Mouse (Mus musculus) CH12.LX (cell line): ENCODE measurements at regions not wholly inside any gene's neighbourhood (a gene's known extent, or its start where the extent isn't known, plus 50 kb on each side); places are given as distances from the start of the nearest gene placed in this dataset.

ENCODE experiments used
- CHD1 ChIP-seq: IDR thresholded peaks from 2 replicates; pipeline ENCODE4 v1.6.1; 2012; ENCODE audit warnings: low read depth, low read length, improper control_type of control experiment, inconsistent platforms
- CTCF ChIP-seq, 2 experiments: IDR thresholded peaks in 1 of 2; conservative IDR thresholded peaks in 1 of 2; 2 replicates each; pipeline ENCODE4 v1.5.1; 2011 to 2012; ENCODE audit warnings: low read depth in 2 of 2, low read length in 2 of 2, improper control_type of control experiment in 1 of 2, inconsistent platforms in 1 of 2, mild to moderate bottlenecking in 1 of 2, moderate library complexity in 1 of 2
- GABPA ChIP-seq: IDR thresholded peaks from 2 replicates; pipeline ENCODE4 v1.6.1; 2012; ENCODE audit warnings: low read depth, low read length, improper control_type of control experiment, inconsistent platforms; ENCODE audit not compliant: insufficient replicate concordance
- KAT2A ChIP-seq: IDR thresholded peaks from 2 replicates; pipeline ENCODE4 v1.6.1; 2012; ENCODE audit warnings: low read length, improper control_type of control experiment, inconsistent platforms; ENCODE audit not compliant: insufficient replicate concordance
- MAFK ChIP-seq: IDR thresholded peaks from 2 replicates; pipeline ENCODE4 v1.6.1; 2011; ENCODE audit warnings: low read length, improper control_type of control experiment; ENCODE audit not compliant: insufficient replicate concordance
- MAZ ChIP-seq: IDR thresholded peaks from 2 replicates; pipeline ENCODE4 v1.6.1; 2012; ENCODE audit warnings: low read depth, mild to moderate bottlenecking, inconsistent platforms, low read length, improper control_type of control experiment, moderate library complexity
- MXI1 ChIP-seq: IDR thresholded peaks from 2 replicates; pipeline ENCODE4 v1.6.1; 2011; ENCODE audit warnings: mild to moderate bottlenecking, low read depth, low read length, improper control_type of control experiment
- NELFE ChIP-seq: IDR thresholded peaks from 2 replicates; pipeline ENCODE4 v1.6.1; 2011; ENCODE audit warnings: low read depth, low read length, improper control_type of control experiment
- NRF1 ChIP-seq: IDR thresholded peaks from 2 replicates; pipeline ENCODE4 v1.6.1; 2014; ENCODE audit warnings: low read depth, mild to moderate bottlenecking, inconsistent platforms, low read length, improper control_type of control experiment, moderate library complexity
- POLR2A ChIP-seq: IDR thresholded peaks from 2 replicates; pipeline ENCODE4 v1.6.1; 2011; ENCODE audit warnings: low read depth, mild to moderate bottlenecking, improper control_type of control experiment, low read length
- SIN3A ChIP-seq: IDR thresholded peaks from 2 replicates; pipeline ENCODE4 v1.6.1; 2012; ENCODE audit warnings: low read length, improper control_type of control experiment, inconsistent platforms
- TCF12 ChIP-seq: IDR thresholded peaks from 2 replicates; pipeline ENCODE4 v1.6.1; 2014; ENCODE audit warnings: low read depth, mild to moderate bottlenecking, inconsistent platforms, low read length, improper control_type of control experiment

- TF ChIP-seq NRF1 (no peak), POLR2A (no peak), CTCF (conservative IDR thresholded peaks at IDR 0.05 in 1 of 2, IDR thresholded peaks at IDR 0.05 in 1 of 2; ENCODE audit: low read depth in 2 of 2, low read length in 2 of 2) (no peak), KAT2A (no peak), SIN3A (no peak), CHD1 (no peak), MAZ (no peak), MAFK (no peak), GABPA (no peak), MXI1 (no peak), NELFE (no peak), TCF12 (no peak)
Measured at GRCm38 (mm10) chr2:51022479-51022878, 126.4 kb downstream of the Rnd3 start.
